Mouse (Mus musculus) CD8-positive naive resting alpha-beta T cell, adult 2 months (primary cell): Measurements from ENCODE around the gene Tns2.
"Not testable (repeated sequence)": the region's sequence is repeated elsewhere in the genome, so short reads cannot be mapped to it uniquely, and the experiment has no call there.

ENCODE experiments used
- DNase-seq, 2 experiments: peaks; one replicate each; pipeline ENCODE4 v3.0.0; 2022; ENCODE audit warnings: low read depth in 2 of 2, low spot score in 2 of 2

Gene Tns2

DNA sequence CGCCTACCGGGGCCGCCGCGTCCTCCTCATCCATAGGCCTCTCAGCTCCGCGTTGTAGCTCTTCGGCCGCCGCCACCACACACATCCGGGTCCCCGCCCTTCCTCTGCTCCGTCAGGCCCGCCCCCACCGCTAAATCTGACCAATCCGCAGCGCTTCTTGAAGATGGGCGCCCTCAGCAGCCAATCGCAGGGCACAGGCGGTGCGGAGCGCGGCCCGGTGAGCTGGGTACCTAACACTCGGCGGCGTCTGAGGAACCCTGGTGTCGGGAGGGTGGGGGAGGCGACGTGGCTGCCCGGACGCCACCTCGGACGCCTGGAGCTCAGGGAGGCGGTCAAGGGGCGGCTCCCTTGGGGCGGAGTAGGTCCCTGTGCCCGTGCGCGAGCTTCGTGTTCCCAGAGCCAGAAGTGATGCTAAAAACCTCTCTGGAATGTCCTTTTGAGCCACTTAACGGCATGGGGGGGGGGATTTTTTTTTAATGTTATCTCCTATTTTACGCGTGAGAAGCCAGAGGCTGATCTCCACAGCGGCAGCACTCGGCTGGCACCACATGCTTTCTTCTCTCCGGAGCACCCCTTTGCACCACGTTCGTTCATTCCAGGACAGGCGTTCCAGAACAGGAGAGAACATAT lies 36.0 kb downstream of the Tns2 start, which contains the start of gene Spryd3:
Gene Spryd3 (minus strand): TSS at position 106 of the 630 bp plus-strand sequence.
- DNase-seq = peak; percentile 94 to 97

DNA sequence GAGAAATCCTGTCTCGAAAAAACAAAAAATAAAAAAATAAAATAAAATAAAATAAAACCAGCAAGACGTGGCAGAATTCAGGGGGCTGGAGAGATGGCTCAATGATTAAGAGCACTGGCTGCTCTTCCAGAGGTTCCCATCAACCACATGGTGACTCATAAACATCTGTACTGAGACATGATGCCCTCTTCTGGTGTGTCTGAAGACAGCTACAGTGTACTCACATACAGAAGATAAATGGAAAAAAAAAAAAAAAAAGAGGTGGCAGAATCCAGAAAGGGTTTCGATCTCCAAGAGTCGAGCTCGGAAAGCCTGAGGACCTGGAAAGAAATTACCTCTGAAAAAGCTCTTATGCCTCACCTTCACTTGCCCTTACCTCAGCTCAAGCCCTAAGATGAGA lies 40.9 kb downstream of the Tns2 start:
- DNase-seq = no peak

DNA sequence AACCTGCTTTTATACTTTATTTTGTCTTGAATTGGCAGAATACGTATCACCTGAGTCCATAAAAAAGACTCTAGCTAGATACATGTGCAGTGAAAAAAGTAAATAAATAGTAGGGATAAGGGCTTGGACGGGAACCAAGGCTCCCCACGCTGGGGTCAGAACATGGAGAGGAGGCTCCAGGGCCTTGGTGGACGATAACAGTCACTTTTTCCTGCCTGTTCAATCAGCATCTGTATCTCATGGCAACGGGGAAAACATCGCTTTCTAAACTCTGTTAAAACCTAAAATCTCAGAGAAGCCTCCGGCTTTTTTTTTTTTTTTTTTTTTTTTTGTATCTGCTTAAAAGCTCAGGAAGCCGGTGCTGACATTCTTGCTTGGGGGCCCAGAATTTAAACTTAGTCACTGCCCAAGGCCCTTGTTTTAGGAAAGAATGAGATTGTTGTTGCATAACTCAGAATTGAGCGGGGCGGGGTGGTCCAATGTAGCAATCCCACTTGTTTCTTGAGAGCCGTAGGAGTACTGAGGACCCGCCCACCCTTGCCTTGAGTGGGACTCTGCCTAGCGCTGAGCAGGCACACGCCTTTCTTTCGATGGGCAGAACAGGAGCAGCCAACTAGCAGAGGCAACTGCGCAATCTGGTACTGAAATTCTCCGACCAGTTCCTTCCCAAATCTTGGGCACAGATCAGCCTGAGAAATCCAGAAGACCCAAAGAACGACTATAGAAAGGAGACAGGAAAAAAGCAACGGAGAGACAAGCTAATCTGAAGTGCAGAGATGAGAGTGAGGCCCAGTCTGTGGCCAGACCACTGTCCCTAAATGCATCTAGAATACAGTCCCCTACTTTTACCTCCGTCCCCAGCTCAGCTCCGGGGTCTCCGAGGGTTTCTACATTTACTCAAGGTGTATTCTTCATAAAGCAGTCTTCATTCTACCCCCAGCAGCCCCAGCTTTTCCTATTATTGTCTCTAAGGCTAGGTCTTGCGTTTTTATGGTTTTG lies 43.0 kb downstream of the Tns2 start:
- no peak for DNase-seq

DNA sequence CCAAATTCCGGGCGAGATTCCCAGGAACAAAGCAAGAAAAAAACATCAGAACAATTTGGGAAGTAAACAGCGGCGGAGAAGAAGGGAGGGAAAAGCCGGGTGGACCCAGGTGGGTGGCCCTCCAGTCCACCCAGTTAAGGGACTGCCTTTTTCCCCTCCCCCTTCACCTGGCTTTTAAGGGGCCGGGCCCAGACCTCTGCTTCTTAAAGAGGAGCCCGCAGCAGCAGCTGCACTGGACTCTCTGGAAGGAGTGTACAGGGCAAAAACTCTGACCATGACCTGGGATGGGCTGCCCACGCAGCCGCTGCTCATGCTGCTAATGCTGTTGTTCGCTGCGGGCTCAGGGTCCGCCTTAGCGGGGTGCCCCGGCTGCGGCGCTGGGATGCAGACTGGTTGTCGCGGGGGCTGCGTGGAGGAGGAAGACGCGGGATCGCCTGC lies 44.1 kb downstream of the Tns2 start, which contains the start of gene Igfbp6:
Gene Igfbp6 (plus strand): TSS at position 89 of the 438 bp plus-strand sequence.
- no peak for DNase-seq

DNA sequence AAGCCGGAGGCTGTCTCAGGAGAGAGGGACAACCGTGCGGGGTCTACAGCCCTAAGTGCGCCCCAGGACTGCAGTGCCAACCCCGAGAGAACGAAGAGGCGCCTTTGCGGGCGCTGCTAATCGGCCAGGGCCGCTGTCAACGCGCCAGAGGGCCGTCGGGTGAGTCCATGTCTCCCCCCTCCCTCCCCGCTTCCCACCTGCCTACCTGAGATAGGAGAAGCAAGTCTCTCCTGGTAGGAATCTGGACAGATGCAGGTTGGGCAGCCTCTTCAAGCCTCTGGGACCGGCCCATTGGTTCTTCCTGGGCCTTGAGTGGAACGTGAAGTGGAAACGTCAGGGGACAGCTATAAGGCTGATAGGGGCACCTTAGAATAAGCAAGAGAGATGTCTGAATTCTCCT lies 44.5 kb downstream of the Tns2 start:
- DNase-seq = no peak

DNA sequence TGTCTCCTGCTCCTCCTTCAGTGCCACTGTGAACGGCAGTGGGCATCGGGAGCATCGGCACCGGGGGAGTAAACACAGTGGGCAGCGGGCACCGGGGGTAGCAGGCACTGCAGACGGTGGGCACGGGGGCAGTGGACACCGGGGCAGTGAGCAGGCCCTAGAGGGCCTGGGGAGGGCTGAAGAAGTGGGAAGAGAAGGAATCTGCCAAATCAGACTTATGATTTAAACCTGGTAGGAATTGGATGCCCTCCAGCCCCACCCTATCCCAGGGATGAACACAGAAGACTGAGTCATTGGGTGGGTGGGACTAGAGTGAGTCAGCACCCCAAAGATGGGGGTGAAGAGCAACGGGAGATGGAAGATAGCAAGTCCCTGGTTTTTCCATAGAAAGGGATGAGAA lies 45.1 kb downstream of the Tns2 start:
- DNase-seq = no peak

DNA sequence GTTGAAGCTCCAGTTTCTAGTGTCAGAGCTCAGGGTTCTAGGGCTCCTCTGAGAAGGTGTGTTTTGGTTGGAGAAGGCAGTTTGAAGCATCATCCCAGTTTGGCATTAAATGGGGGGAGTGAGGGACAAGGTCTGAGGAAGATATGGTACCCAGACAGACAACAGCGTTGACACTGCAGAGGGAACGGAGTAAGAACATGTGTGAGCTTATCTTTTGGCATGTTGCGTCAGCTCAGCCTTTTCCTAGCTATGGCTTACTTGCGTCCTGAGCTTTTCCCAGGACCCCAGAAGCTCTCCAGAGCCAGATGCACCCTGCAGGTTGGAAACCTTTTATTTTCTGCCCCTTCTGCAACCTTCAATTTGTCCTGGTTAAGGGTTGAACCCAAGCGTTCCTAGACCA lies 45.9 kb downstream of the Tns2 start:
- DNase-seq = no peak

DNA sequence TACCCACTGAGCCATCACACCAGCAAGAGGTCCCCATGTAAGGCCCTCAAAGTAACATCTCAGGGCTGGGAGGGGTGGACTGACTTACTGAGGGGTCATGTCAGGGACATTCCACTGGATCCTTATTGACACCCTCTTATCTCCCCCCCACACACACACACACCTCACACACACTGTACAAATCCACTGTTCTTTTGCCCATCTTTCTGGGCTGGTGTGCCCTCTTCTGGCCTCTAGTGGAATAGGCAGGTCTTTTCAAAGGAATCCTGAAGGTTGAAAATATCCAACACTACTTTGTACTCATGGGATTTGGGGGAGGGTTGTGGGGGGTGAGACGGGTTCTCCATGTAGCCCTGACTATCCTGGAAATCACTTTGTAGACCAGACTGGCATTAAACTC lies 46.7 kb downstream of the Tns2 start:
- peak; percentile 30 to 39 for DNase-seq

DNA sequence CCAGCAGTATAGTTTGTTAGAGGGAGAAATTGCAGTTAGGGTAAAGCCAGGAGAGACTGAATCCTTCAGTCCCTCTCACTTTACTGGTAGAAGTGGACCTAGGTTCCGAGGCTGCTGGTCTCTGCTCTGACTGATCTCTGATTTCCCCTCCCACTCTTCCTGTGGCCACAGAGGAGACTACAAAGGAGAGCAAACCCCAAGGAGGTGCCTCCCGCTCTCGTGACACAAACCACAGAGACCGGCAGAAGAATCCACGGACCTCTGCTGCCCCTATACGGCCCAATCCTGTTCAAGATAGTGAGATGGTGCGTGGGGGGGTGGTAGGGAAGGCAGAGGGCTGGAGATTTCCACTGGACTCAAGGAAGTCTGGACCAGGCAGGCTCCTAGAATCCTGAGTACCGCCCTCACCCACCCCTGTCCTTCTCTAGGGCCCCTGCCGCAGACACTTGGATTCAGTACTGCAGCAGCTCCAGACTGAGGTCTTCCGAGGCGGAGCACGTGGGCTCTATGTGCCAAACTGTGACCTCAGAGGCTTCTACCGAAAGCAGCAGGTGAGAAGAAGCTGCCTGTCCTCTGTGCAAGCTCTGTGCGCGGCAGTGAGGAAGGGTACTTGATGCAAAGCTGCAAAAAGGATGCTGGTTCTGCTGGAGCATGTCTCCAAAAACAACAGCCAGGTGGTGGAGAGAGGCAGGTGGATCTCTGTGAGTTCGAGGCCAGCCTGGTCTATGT lies 47.6 kb downstream of the Tns2 start:
- no peak for DNase-seq

DNA sequence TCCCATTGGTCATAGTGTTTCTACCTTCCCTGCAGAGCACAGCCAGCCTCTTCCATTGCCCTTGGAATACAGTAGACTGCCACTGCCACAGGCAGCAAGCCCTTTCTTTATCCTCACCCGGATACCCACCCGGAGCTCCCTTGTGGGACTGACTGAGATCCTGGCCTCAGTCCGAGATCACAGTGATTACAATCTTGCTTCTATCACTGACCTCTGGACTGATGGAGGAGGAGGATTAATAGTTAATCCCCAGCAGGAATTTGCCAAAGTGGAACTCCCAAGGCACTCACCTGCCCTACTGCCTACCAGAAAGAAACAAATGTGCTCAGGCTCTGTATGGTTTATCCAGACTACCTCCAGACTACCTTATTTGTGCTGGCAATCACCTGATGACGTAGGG lies 49.3 kb downstream of the Tns2 start:
- DNase-seq = no peak

DNA sequence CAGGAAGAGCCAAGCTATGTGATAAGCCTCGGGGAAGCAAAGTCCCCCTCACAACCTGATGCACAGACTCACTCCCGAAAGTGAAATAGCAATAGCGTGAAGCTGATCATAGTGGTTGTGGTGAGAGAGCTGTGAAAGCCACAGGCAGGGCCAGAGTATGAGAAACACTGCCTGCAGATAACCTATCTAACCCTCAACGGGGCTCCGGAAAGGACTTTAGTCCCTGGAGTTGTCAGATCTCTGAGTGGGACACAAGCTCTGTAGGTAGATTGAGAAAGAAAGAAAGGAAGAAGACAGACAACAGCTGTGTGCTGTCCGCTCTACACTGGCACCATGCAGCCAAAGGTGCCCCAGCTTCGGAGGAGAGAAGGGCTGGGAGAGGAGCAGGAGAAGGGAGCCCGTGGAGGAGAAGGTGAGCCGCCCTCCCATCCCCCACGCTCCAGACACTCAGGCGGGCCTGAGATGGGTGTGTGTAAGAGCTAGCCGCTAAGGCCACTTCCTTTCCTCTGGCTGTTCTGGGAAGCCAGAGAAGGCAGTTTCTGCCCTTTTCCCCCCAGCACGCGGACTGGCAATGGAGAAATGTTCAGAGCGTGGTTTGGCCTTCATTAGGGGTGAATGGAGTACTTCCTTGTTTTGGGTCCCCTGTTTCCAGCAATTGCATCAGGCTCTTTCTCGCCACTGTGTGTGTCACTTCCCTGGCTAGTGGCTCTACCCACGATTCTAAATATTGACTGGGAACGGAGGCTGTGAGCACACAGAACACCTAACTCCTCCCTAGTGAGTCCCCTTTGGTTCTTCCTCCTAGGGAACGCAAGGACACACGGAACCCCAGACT lies 50.3 kb downstream of the Tns2 start, which contains the start of gene Soat2:
Gene Soat2 (plus strand): TSS at position 226 of the 835 bp plus-strand sequence.
- DNase-seq = no peak

DNA sequence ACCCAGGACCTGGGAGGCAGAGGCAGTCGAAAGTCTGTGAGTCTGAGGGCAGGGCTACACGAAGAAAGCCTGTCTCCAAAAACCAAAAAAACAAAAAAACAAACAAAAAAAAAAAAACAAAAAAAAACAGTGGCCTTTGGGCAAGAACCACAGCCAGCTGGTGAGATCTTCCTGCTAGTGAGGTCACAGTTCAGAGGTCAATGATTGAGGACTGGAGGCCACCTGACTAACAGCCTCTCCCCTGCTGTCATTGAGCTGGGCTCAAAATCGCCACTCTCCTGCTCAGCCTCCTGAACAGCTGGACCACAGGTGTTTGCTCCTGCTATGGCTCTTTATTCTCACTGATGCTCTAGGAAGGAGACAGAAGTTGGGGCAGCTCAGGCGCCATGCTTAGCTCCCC lies 52.4 kb downstream of the Tns2 start:
- DNase-seq = no peak

DNA sequence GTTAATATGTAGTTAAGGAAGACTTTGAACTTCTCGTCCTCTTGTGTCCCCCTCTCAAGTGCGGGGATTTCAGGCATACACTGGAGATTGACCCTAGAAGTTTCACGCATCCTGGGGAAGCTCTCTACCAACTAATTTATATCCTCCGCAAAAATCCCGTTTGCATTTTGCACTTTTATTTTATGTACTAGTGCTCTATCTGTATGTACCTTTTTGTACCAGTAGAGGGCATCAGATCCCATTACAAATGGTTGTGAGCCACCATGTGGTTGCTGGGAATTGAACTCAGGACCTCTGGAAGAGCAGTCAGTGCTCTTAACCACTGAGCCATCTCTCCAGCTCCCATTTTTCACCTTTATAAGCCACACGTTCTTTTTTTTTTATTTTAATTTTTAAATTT lies 54.8 kb downstream of the Tns2 start:
- DNase-seq = not testable (repeated sequence)

DNA sequence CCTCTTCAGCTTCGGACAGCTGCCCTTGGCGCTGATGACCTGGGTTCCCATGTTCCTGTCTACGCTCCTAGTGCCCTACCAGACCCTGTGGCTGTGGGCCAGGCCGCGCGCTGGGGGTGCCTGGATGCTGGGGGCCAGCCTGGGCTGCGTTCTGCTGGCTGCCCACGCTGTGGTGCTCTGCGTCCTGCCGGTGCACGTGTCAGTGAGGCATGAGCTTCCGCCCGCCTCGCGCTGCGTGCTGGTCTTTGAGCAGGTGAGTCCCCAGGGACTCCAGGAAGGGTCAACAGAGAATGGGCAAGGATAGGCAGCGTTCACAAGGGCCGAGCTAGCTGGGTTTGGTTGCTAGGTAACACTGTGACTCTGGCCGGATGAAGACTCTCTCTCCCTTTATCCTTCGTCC lies 56.6 kb downstream of the Tns2 start:
- DNase-seq = no peak

DNA sequence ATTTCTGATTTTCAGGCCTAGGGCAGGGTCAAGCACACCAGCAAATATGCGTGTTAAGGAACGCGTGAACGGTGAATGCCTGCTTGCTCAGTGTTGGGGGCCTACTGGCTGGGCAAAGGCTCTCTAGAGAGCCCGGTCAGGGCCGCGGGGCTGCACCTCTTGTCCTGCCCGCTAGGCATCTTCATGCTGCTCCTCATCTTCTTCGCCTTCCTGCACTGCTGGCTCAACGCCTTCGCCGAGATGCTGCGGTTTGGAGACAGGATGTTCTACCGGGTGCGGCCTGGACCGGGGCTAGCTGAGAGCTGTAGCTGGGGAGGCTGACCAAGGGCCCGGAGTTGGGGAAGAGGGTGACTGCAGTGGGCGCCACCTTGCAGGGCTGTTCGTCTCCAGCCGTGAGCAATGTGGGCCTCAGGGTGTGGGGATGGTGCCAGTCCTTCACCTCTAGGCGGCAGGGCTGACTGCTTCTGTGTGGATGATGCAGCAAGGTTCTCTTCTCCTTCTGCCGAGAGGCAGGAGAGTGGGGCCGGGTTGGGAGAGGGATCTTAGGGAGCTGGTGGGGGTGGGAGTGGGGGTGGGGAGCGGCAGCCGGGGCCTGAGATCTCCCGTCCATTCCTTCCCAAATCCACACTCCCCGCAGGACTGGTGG lies 60.3 kb downstream of the Tns2 start:
- DNase-seq = no peak

DNA sequence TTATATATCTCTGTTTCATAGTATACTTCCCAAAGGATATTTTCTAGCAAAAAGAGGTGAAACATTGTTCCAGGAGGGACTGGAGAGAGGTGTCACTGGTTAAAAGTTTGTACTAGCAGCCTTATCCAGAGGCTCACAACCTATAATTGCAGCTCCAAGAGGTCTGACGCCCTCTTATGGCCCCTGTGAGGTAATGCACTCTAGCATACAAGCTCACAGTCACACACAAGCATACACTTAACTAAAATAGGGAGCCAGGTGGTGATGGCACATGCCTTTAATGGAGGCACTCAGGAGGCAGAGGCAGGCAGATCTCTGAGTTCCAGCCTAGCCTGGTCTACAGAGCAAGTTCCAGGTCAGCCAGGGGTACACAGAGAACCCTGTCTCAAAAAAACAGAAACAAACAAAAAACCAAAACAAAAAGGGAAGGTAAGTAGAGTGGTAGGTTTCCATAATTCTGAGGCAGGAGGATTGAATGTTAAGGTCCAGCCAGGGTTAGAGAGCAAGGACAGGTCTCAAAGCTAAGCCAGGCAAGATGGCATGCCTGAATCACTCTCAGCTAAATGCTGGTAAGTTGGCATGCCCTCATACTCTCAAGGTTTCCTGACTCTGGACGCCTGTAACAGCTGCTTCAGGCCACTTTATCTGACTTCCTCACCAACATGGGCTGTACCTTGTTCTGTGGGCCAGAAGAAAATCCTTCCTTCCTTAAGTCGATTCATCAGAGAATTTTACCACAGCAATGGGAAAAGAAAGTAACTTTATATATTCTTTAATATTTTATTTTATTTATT lies 63.9 kb downstream of the Tns2 start:
- DNase-seq = no peak

DNA sequence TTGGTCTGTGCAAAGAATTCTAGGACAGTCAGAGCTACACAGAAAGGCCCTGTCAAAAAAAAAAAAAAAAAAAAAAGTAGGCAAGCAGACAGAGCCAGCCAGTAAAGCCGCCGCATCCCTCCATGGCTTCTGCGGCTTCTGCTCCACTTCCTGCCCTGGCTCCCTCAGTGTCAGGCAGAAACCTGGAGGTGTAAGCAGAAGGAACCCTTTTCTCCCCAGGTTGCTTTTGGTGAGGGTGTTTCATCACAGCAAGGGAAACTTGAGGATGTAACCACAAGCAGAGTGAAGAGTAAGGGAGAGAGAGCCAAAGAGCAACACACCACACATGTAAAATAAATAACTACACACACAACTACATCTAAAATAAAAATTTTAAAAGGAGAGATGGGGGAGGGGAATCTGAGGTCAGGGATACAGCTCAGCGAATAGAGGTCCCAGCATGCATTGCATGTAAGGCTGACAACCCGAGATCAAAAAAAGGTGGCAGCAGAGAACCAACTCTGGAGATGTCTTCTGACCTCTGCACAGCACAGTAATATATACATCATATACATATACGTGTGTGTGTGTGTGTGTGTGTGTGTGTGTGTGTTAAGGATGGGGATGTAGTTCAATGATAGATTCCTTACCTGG lies 65.4 kb downstream of the Tns2 start:
- DNase-seq = no peak
